Mouse (Mus musculus) gastrocnemius, postnatal 25 days (tissue): ENCODE measurements around the gene Atf7ip. TPM values are rescaled to one million over a fixed set of nuclear protein-coding genes. Genes with fewer than 3 reads are reported as not detected.
A peak's percentile ranks its signal among the peaks of the same experiment; 100 is the strongest.
"Not testable (repeated sequence)": the region's sequence is repeated elsewhere in the genome, so short reads cannot be mapped to it uniquely, and the experiment has no call there.

Experiments
- DNase-seq: peaks from one replicate; pipeline ENCODE4 v3.0.0; 2022
- long read RNA-seq, 2 experiments: library from polyadenylated mRNA; stranded (forward); transcript quantifications; one replicate each; pipeline ENCODE4 v2.0.0; 2021
- total RNA-seq, 2 experiments: library from RNA; stranded (reverse); gene quantifications; 1 replicate in 1 of 2; 2 replicates in 1 of 2; pipeline ENCODE4 v1.2.3; 2021

Atf7ip gene
- 10 to 100 TPM; 38.2 to 43.5 TPM for total RNA-seq
- long read RNA-seq, experiment 1, partial matches to known transcripts = 1 of 2 reads
- long read RNA-seq, experiment 1, other reads (novel, unspliced or antisense) = 1 of 2 reads
- long read RNA-seq, experiment 2, partial matches to known transcripts = 1 of 2 reads
- long read RNA-seq, experiment 2, other reads (novel, unspliced or antisense) = 1 of 2 reads

GRCm38 (mm10) chr6:136505867-136506266 lies at the start of gene Atf7ip:
Atf7ip (plus strand) TSS chr6:136506167.
- not testable (repeated sequence) for DNase-seq

DNA sequence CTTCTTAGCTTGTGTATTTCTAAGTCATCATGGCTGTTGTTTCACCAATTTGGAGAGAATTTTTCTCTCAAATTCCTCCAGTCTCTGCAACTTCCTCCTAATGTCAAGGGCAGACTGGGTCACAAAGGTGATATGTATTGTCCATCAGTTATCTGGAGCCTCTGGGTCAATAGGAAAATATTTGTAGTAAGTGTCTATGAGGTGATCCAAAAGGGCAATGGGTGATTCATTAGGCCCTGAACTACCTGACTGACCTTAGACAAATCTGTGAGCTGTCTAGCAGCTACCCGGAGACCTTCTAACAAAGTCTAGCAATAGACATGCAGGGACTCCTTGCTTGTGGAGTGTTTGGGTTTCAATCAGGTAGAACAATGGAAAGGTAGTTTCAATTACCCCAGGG lies 49.7 kb upstream of the Atf7ip start:
- DNase-seq = no peak

DNA sequence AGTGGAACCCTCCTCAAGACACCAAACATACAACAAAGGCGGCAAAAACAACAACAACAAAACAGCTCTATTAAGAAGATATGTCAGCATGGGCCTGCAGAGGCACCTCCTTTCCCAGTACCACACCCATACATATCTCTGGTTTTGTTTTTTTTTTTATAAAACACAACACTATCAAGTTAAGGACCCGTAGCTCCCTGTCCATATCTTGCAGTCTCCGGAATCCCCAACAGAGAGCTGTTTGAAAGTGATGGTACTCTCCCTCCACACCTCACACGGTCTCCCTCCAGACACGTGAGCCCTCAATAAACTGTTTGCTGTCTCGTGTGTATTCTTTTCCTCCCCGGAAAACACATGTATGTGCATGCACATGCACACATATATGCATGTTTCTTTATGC lies 46.8 kb upstream of the Atf7ip start:
- no peak for DNase-seq

- no peak for DNase-seq
Measured at GRCm38 (mm10) chr6:136463491-136463890, 42.5 kb upstream of the Atf7ip start.

DNA sequence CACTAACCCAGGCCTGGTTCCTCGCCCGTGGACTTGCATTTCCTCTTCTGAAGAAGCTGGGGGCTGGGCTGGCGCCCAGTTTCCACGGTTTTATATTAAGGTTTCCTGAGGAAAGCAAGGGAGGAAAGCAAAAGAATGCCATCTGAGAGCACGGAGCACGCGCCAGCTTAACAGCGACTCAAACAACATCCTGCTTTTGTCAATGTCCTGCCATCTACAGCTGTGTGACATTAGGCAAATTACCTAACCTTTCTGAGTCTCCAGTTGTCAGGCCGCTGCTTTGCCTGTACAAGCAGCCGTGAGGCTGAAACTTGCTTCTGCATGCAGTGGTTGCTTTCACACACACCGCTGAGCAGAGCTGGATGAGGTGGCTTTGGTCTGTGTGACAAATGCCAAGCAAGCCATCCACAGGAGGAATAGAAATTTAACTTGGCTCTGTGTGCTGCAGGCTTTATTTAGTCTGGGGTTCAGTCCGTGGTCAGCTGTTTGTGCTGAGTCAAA lies 41.8 kb upstream of the Atf7ip start:
- peak; percentile 22 for DNase-seq

DNA sequence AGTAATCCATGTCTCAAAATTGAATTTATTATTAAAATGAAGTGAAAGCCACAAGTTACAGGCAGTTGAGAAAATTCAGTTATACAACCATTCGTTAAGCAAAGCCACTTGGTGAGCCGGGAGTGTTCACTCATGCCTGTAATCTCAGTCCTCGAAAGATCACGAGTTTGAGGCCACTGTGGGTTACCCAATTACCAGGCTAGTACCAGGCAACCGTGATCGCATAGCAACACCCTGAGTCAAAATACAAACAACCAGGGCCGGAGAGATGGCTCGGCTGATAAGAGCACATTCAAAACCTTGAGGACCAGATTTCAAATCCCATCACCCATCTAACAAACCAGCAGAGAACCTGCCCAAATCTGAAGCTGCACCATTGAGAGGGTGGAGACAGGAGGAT lies 40.9 kb upstream of the Atf7ip start:
- no peak for DNase-seq

GRCm38 (mm10) chr6:136465959-136466381 lies 40.0 kb upstream of the Atf7ip start:
- peak; percentile 18 for DNase-seq

DNA sequence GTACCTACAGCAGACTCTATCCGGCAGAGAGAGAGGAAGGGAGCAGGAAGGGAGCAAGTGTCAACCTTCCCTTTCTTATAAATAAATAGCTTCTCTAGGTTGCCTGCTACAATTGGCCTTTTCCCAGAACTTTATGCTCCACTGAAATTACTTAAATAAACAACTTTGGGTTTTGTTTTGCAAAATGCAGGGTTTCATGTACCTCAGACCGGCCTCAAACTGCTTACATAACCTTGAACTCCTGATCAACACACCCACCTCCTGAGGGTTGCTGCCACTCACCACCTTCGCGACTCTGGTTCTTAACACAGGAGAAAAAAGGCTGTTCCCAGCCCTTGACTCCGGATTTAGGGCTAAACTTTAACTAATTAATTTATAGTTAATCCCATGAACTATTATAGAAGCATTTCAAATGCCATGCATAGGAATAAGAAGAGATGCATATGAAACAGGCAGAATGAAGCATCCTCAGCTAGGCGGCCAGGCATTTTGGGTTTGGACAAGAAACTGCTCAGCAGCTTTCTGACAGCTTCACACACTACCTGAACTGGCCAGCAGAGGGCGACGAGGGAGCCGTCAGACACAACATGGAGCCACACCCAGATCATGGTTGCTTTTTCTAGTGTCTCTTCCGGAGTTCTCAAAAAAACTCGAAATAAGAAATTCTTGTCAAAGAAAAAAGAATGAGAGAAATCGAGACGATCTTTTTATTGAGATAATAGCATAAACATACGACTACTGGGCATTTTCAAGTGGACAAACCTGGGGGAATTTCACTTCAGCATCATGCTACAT lies 38.8 kb upstream of the Atf7ip start:
- peak; percentile 77 for DNase-seq

GRCm38 (mm10) chr6:136467837-136468236 lies 38.1 kb upstream of the Atf7ip start:
- DNase-seq = no peak

- DNase-seq = peak; percentile 93
Measured at GRCm38 (mm10) chr6:136468401-136468912, 37.5 kb upstream of the Atf7ip start.

DNA sequence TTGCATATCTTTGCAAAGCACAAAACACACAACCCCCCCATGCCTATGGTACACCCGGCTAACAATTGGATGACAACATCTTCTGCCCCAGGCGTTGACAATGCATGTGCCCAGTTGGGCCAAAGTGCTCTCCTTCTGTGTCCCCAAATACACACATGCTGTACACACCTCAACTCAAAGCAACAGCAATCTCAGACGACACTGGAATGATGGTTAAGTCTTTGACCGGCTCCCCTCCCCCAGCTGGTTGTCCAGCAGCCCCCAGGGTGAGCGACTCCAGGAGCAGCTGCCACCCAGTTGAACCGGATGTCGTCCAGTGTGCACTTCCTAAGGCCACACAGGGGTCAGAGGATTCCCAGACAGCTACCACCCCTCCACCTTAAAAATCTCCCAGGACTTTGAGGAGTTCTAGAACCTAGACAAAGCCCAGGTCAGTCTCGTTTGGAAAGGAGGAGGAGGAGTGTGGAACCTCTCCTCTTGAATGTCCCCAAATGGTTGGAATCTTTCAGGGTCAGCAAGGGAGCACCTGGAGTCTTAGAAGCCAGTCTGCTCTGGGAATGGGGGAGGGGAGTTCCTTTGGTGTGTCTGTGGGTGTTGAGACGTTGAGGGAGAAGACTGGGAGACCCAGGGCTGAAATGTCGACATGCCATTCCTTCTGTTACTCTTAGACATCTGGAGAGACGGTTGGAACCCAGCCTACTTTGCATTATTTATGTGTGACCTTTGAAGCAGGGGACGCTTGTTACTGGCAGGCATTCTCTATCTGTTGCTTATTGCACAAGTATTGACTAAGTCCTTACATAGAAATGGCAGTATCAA lies 36.8 kb upstream of the Atf7ip start:
- DNase-seq = peak; percentile 32

DNA sequence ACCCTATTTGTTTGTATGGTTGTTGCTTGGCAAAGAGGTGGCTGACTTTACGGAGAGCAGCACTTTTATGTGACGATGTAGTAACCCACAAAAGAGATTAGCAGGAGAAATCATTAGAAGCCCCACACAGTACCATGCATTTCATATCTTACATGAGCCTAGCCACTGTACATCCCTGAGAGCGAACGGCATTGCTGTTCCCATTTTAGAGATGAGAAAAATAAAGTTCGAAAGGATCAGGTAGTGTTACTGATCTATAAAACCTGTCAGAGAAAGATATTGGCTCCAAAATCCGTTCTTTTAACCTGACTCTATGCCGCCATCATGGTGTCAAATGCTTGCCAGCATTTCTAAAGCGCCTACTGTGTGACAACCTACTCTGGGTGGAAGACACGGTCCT lies 36.2 kb upstream of the Atf7ip start:
- no peak for DNase-seq

DNA sequence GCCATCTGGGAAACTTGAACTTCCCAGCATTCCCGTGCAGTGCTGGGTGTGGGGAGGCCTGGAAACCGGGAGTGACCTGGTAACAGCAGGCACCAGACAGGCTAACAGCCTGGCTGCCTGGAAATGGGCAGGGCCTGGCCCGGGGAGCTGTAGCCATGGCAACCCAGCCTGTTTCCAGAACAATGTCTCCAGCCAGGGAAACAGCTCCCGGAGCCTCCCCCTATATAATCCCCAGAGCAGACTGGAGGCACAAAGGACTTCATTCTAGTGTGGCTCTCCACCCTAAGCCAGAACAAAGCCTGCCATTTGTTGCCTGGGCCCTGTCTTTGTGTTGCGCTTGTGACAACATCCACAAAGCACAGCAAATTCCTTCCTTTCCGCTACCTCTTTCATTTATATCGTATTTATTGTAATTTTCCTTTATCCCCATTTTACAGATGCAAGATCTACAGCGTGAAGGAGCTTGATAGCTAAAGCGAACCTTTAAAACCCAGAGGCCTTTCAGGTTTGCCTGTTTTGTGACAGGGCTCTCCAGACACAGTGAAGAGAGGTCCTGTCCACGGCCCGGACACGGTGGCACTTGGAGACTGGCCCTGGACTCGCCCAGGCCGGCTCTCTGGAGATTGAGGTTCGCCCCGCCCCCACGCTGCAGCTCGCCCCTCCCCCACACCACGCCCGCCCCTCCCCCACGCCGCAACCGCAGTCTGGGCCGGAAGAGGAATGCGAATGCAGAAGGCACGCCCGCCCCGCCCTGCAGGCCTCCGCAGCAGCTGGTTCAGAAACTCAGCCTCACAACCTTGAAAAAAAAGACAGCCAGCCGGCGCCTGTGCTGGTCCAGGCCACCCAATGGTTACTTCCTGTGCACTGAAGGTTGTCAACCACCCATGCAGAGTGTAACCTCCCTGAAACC lies 35.4 kb upstream of the Atf7ip start:
- peak; percentile 90 for DNase-seq

DNA sequence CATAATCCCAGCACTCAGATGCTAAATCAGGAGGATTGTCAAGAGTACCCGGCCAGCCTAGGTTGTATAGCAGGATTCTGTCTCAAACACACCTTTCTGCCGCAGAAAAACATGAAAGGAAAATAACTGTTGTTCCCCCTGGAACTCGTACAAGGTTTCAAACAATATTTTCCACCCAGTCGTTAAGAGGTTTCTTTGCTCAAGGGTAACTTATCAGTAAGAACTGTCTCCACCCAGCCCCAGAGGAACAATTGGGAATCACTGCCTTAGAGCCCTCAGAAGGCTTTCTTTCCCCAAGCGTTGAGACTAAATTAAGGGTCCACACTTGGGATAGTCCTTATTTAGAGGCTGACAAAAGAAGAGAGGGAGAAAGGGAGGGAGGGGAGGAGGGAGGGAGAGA lies 34.4 kb upstream of the Atf7ip start:
- no peak for DNase-seq

GRCm38 (mm10) chr6:136472779-136473178 lies 33.2 kb upstream of the Atf7ip start:
- no peak for DNase-seq

GRCm38 (mm10) chr6:136473472-136474129 lies 32.4 kb upstream of the Atf7ip start:
- no peak for DNase-seq

DNA sequence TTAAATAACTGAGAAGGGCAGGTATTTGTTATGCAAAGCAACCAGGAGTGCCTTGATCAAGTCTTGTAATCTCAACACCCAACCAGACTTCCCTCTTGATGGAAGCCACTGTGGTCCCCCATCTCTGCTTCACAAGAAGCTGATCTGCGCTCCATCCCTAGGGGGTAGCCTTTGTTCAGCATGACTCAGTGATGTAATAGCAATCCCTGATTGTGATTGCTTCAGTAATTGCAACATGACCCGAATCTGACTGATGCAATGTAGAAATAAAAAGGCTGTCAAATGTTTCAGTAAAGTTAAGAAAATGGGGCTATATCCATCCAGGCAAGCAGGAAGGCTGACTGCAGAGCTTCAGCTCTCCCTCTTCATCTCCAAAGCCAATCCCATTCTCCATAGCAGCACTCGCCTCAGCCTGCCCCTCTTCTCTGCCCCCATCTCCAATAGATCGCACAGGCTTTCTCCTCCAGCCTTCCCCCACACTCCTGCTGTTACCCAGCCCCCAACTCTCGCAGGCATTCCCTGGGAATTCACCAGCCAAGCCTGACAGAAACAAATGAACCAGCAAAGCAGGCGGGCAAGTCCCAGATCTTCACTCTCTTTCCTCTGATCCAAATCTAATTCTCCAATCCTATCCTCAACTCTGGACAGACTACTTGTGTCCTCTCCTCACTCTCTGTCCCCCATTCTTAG lies 30.7 kb upstream of the Atf7ip start:
- no peak for DNase-seq

- no peak for DNase-seq
Measured at GRCm38 (mm10) chr6:136477878-136478277, 28.1 kb upstream of the Atf7ip start.

DNA sequence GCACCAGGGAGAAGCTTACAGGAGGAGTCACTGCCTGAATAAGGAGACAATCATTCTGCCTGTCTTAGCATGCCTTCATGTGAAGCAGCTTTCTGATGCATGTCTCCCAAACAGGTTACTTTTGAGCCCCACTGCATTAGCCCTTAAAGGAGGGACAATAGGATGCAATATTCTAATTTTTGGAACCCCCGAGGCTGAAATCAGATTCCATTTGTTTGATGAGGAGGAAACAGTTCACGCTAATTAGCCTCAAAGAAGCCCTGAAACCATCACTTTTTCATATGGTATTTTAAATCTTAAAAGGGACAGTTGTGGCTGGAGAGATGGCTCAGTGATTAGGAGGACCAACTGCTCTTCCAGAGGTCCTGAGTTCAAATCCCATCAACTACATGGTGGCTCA lies 22.4 kb upstream of the Atf7ip start:
- DNase-seq = no peak

- no peak for DNase-seq
Measured at GRCm38 (mm10) chr6:136484093-136484492, 21.9 kb upstream of the Atf7ip start.
